Mouse (Mus musculus) hindbrain, embryonic 14.5 days (tissue): ENCODE measurements around the gene Prep. TPM values are rescaled to one million over a fixed set of nuclear protein-coding genes. Genes with fewer than 3 reads are reported as not detected.
"Not testable (repeated sequence)": the region's sequence is repeated elsewhere in the genome, so short reads cannot be mapped to it uniquely, and the experiment has no call there.

Experiments used
- ATAC-seq: fragments of 200-750 bp; cut with Nextera tagmentation; 2 replicates; pipeline ENCODE4 v1.8.0; 2017; ENCODE audit warnings: moderate number of reproducible peaks, mild to moderate bottlenecking, moderate TSS enrichment, moderate library complexity; ENCODE audit not compliant: low FRiP score
- DNase-seq: peaks from one replicate; pipeline ENCODE4 v3.0.0-alpha.2; 2015; ENCODE audit warnings: low spot score
- H3K27ac ChIP-seq: fragments of 300-500 bp; sonication (generic); 2 replicates; pipeline ENCODE4 v1.5.1; 2014; ENCODE audit warnings: mild to moderate bottlenecking, moderate library complexity
- H3K27me3 ChIP-seq: fragments of 300-500 bp; sonication (generic); 2 replicates; pipeline ENCODE4 v1.6.1; 2014; ENCODE audit warnings: mild to moderate bottlenecking, low read length, mixed read lengths; ENCODE audit not compliant: control insufficient read depth, insufficient read depth
- H3K36me3 ChIP-seq: fragments of 300-500 bp; sonication (generic); replicated peaks from 2 replicates; pipeline ENCODE4 v1.6.1; 2014; ENCODE audit not compliant: control insufficient read depth, insufficient read depth
- H3K4me1 ChIP-seq: fragments of 300-500 bp; sonication (generic); replicated peaks from 2 replicates; pipeline ENCODE4 v1.6.1; 2014; ENCODE audit warnings: antibody characterized with exemption, low read length, mixed read lengths; ENCODE audit not compliant: control insufficient read depth, insufficient read depth
- H3K4me2 ChIP-seq: fragments of 300-500 bp; sonication (generic); replicated peaks from 2 replicates; pipeline ENCODE4 v1.6.1; 2014; ENCODE audit warnings: mild to moderate bottlenecking, moderate library complexity
- H3K4me3 ChIP-seq: fragments of 300-500 bp; sonication (generic); replicated peaks from 2 replicates; pipeline ENCODE4 v1.5.1; 2014; ENCODE audit warnings: mild to moderate bottlenecking, low read length
- H3K9ac ChIP-seq: fragments of 300-500 bp; sonication (generic); 2 replicates; pipeline ENCODE4 v1.6.1; 2014
- H3K9me3 ChIP-seq: fragments of 300-500 bp; sonication (generic); 2 replicates; pipeline ENCODE4 v1.6.1; 2016; ENCODE audit warnings: low read length; ENCODE audit not compliant: control insufficient read depth
- WGBS: fragments of 180-500 bp; shearing (Covaris S2); extraction: QIAGEN DNeasy Blood & Tissue Kit; methylation state at CpG from one replicate; pipeline ENCODE4 v1.1.7; 2014; 5-methylcytosine and 5-hydroxymethylcytosine counted together
- polyA plus RNA-seq: library from polyadenylated mRNA; unstranded; fragments of >200 nt; fragmentation: Nextera tagmentation; extraction: Ambion mirVana; gene quantifications from 2 replicates; pipeline ENCODE4 v1.2.1, GENCODE M21; 2014

The Prep gene
- polyA plus RNA-seq, 1 experiment from 2014 or later: 21.7 TPM

DNA sequence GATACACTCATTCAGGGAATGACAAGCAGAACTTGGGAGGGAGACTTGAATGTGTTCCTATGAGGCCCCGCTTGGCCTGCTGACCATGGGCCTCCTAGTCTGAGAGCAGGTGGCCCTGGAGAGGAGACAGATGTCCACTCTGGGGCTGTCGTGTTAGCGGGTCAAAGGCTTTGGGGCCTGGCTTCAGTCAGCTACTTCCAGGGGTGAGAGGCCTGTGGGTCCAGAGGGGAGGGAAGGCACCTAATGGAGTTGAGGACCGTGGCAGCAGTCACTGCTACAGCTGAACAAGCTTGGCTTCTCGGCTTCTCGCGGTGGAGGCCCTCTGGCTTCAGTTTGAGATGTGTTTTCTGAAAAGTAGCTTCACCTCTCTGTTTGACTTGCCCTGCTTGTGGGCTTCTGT is 17.0 kb downstream of the Prep start:
- not testable (repeated sequence) for H3K9ac ChIP-seq, H3K9me3 ChIP-seq, H3K4me3 ChIP-seq, H3K27me3 ChIP-seq, H3K4me2 ChIP-seq, DNase-seq, H3K27ac ChIP-seq, H3K36me3 ChIP-seq, ATAC-seq
- peaks cover 16% of the 10 kb centered on the region for H3K4me1 ChIP-seq
- 38% methylated on average over 7 of the region's 7 CpGs for whole genome bisulfite sequencing

DNA sequence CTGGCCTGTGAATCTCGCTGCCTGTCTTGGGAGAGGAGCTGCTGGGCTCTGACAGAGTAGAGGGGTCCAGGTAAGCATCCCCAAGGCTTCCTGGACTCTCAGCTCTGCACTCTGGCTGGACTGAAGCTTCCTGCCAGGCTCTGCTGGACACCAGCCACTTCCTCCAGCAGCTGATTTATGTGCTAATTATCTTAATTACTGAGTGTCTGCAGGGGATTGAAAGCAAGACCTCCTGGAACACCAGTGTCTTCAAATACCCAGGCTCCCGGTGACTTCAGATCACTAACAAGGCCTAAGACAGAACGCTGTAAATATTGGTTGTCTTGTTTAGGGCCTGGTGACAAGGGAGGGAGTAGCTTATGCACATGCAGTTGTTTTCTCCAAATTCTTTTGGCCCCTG is 17.5 kb downstream of the Prep start:
- ATAC-seq: no peak
- Histone ChIP-seq H3K4me2 (no peak overlapping the region), H3K27ac (no peak overlapping the region)

DNA sequence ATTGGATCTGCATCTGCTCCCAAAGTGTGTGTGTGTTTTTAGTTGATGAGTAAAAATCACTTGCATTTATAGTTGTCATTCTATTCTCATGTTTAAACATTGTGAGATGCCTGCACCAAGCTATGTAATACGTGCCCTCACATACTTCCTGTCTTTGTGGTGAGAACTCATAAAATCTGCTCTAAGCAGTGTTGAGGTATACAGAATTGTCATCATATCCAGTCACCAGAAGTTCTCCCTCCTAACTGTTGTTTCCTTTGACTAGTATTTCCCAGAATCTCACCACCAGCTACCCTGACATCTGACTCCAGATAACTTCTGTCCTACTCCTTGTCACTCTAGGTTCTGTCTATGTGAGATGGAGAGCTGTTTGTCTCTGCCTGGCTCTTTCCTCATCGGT is 18.3 kb downstream of the Prep start:
- Histone ChIP-seq H3K36me3 (no peaks in the 10 kb centered on the region), H3K4me1 (peaks cover 16% of the 10 kb centered on the region), H3K9me3 (no peaks in the 10 kb centered on the region), H3K4me2 (no peak overlapping the region), H3K27me3 (no peaks in the 10 kb centered on the region), H3K9ac (no peak overlapping the region), H3K27ac (no peak overlapping the region), H3K4me3 (no peak overlapping the region)
- DNase-seq (no peak), ATAC-seq (no peak)
- WGBS: 83% methylated on average over 2 of the region's 2 CpGs

More for the DNA sequence above, 17.5 kb downstream of the Prep start:
- H3K4me1 ChIP-seq: peaks cover 16% of the 10 kb centered on the region
- no peak overlapping the region for H3K9ac ChIP-seq
- DNase-seq: no peak
- 24% methylated on average over 3 of the region's 3 CpGs for WGBS
- no peaks in the 10 kb centered on the region for H3K27me3 ChIP-seq
- H3K4me3 ChIP-seq: no peak overlapping the region
- H3K36me3 ChIP-seq: 0 out of 2 replicates have a peak, but pooled peaks cover 6% of the 10 kb centered on the region
- H3K9me3 ChIP-seq: no peaks in the 10 kb centered on the region

DNA sequence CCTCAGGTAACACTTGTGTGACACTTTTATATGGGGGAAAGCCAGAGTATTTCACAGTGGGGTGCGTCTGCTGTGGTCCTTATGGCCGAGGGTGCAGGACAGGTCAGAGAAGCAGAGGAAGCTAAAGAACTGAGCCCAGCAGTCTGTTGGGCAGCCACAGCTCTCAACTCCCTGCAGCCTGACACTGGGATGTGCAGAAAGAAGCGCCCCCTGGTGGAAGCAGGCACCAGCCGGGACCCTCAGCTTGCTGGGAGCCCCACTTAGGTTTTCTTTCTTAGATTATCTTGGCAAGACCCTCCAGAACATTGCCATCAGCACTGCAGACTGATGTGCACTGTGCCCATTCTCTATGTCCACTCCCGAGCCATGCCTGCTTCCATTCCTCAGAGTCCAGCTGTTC is 19.6 kb downstream of the Prep start:
- Histone ChIP-seq H3K9ac (no peak overlapping the region), H3K27ac (no peak overlapping the region)

DNA sequence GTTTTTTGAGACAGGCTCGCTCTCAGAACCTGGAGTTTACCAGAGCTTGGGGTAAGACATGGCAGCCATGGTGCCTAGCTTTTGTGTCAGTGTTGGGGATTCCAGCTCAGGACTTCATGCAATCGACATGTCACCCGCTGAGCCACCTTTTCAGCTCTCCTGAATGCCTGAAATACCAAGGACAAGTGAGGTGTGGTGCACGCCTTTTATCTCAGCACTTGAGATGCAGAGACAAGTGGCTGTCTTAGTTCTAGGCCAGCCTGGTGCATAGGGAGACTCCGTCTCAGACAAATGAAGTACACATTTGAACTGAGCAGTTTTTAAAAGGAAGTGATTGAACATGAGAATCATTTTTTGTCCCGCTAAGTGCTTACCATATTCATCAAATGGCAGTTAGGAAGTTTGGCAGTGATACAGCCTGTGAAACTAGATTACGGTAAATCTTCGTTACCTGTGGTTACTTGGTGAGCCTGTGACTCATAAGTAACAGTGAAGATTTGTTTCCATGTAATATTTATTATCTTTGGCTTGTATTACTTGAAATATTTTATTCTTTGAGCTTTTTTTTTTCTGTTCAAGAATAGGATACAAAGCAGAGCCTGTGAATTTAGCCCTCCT is 24.6 kb downstream of the Prep start:
- peaks cover 41% of the 10 kb centered on the region for H3K36me3 ChIP-seq
- no peak overlapping the region for H3K27ac ChIP-seq
- H3K9ac ChIP-seq: no peak overlapping the region
- ATAC-seq (no peak), DNase-seq (no peak)
- no peak overlapping the region for H3K4me2 ChIP-seq
- no peaks in the 10 kb centered on the region for H3K27me3 ChIP-seq
- no peaks in the 10 kb centered on the region for H3K9me3 ChIP-seq
- no peak overlapping the region for H3K4me3 ChIP-seq
- WGBS: 69% methylated on average over 8 of the region's 8 CpGs
- H3K4me1 ChIP-seq: no peaks in the 10 kb centered on the region

More for the DNA sequence above, 19.6 kb downstream of the Prep start:
- Histone ChIP-seq H3K27me3 (no peaks in the 10 kb centered on the region), H3K4me2 (no peak overlapping the region), H3K4me1 (peaks cover 16% of the 10 kb centered on the region), H3K36me3 (peaks cover 7% of the 10 kb centered on the region; the same call in 1 of the 2 replicates), H3K9me3 (no peaks in the 10 kb centered on the region), H3K4me3 (no peak overlapping the region)
- DNase-seq (no peak), ATAC-seq (no peak)
- WGBS: 57% methylated on average over 5 of the region's 5 CpGs

DNA sequence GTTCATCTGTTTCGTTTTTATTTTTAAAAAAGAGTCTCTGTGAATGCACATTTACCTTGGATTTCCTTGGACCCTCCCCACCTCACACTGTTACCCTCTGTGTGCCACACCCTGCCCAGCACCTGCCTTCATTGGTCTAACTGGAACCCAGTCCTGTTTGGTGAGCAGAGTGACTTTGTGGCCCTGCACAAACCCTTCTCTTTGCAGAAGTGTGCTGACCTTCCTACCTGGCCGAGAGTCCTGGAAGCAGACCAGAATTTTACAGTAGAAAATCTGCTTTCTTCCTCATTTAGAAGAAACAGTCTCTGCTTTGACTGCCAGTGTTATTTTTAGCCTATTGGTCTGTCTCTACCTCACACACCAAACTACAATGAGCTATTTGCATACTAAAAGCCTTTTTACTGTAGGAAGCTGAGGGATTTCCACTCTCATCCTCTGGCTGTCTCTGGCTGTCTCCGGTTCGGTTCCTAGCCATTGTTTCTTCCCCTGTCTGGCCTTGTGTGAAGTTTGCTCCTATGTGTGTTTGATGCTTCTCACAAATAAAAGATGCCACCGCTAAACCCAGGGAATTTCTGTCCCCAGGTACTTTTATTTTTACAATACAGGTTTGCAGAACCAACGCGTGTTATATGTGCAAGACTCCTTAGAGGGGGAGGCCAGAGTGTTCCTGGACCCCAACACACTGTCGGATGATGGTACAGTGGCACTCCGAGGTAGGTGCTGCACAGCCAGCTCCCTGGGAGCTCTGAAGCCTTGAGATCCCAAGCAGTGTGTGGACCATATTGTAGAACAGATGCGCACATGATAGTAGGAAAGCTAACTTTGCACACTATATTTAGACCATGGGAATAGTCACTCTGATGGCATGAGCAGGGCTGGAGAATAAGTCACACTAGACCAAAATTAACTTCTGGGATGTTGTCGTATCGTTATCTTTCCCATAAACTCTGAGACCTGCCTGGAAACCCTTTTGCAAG is 25.4 kb downstream of the Prep start:
- Histone ChIP-seq H3K27ac (no peak overlapping the region), H3K36me3 (peaks cover 48% of the 10 kb centered on the region), H3K27me3 (no peaks in the 10 kb centered on the region), H3K4me3 (no peak overlapping the region), H3K4me2 (no peak overlapping the region), H3K9me3 (no peaks in the 10 kb centered on the region), H3K9ac (no peak overlapping the region), H3K4me1 (no peaks in the 10 kb centered on the region)
- no peak for DNase-seq
- ATAC-seq: no peak
- 74% methylated on average over 12 of the region's 12 CpGs for WGBS

DNA sequence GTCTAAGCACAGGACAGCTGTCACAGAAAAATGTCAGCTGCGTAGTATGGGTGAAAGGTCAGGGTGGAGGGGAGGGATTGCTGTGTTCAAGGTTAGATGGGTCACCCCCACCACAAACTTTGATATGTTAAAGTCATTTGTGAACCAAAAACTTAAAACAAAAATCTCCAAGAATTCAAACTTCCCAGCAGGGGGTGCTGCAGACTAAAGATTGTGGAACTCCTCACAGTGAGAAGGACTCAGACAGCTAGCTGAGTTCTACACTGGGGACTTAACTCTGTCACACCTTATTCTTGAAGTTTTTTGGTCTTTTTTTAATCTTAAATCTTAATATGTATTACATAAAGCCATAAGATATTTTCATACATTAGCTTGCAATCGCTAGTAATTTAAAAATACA is 31.7 kb downstream of the Prep start:
- Histone ChIP-seq H3K4me2 (no peak overlapping the region), H3K27me3 (no peaks in the 10 kb centered on the region), H3K9ac (no peak overlapping the region), H3K4me1 (0 out of 2 replicates have a peak, but pooled peaks cover 6% of the 10 kb centered on the region), H3K27ac (no peak overlapping the region), H3K4me3 (no peak overlapping the region), H3K9me3 (no peaks in the 10 kb centered on the region), H3K36me3 (peaks cover 38% of the 10 kb centered on the region)
- WGBS: 87% methylated on average over 2 of the region's 2 CpGs
- ATAC-seq (no peak), DNase-seq (peak; percentile 76)

DNA sequence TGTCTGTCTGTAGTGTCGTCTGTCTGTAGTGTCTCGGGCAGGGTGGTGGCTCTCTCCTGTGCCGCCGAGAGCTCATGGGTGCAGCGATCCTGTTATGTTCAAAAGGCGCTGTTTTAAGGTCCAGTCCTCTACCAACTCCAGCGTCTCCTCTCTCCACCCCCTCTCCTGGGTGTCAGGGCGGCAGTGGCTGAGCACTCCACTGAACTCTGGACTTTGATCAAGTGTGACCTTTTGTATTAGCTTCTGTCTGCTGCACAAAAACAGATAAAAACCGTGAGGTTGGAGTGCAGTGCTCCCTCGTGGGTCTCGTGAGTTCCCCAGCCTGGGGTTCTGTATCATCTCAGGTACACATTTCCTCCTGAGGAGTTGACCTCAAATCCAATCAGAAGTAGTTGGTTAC is 33.5 kb downstream of the Prep start:
- no peaks in the 10 kb centered on the region for H3K9me3 ChIP-seq
- WGBS: 80% methylated on average over 11 of the region's 11 CpGs
- H3K27ac ChIP-seq: no peak overlapping the region
- ATAC-seq: no peak
- no peak overlapping the region for H3K4me2 ChIP-seq
- no peaks in the 10 kb centered on the region for H3K27me3 ChIP-seq
- no peak overlapping the region for H3K4me3 ChIP-seq
- H3K9ac ChIP-seq: no peak overlapping the region
- DNase-seq: no peak
- peaks cover 30% of the 10 kb centered on the region for H3K36me3 ChIP-seq
- peaks cover 11% of the 10 kb centered on the region; the same call in 1 of the 2 replicates for H3K4me1 ChIP-seq

DNA sequence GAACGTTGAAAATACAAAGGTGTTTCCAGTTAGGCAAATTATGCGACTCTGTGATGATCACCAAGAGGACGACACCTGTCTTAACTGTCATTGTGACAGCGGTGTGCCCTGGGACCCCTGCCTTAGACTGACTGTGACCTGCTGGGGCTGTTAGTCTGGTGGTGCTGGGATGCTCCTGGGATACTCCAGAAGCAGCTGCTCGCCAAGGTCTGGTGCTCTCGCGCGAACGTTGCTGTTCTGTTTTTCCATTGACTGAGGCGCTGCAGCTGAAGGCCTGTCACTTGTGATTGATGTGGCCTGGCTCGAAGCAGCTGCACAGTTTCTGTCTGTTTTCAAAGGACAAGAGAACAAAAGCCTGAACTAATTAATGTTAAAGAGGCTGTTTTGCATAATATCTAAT is 36.2 kb downstream of the Prep start:
- peak; percentile 74 for ATAC-seq
- Histone ChIP-seq H3K36me3 (peaks cover 17% of the 10 kb centered on the region), H3K4me1 (peaks cover 11% of the 10 kb centered on the region; the same call in 1 of the 2 replicates), H3K27ac (peak overlapping the region; percentile 72), H3K9ac (no peak overlapping the region), H3K27me3 (no peaks in the 10 kb centered on the region), H3K4me2 (no peak overlapping the region), H3K4me3 (no peak overlapping the region), H3K9me3 (no peaks in the 10 kb centered on the region)
- DNase-seq: peak; percentile 69
- 14% methylated on average over 11 of the region's 11 CpGs for WGBS
